Comparison of ENCODE assay signal across 9 mouse cellular contexts in the genomic region with DNA sequence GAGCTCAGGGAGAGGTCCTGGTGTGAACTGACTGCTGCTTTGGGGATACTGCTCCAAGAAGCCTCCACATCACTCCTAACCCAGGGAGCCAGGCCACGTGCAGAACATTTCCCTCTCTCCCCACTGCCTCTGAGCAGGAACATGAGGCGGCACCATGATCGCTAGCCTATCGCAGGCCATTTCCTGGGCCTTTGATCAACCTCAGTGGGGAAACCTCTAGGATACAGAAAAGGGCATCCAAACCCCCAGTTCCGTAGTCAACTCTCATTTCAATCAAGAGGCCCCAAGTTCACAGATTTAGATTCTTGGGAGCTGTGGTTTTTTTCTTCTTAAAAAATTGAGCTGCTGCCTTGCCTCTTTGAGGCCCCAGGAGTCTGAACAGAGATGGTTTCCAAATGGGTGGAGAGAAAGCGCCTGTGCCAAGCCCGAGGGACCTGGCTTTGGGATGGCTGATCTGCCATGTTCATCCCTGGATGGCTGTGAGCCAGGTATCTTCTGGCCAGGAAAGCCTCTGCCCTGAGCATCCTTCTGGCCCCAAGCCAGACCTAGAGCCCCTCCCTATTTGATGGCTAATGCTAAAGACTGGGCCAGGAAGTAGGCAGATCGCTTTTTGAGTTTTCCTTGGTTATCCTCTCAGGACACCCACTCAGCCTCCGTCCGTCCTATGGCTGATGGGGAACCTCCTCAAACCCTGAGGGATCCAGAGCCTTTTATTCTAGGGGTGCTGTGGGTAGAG. TPM values are rescaled to one million over a fixed set of nuclear protein-coding genes. Genes with fewer than 3 reads are reported as not detected.
DNase-seq lines count a peak whose midpoint lies in the region; ATAC-seq and TF ChIP-seq lines count a peak whose summit lies in the region.
"Had no signal": no experiment of that assay in that cellular context is flagged by ENCODE, and none has a peak within 500 bp of the region (broad histone marks: within the 10 kb centered on the region; RNA-seq: fewer than 3 reads in every experiment).

No protein-coding gene starts in this region.

- H3K36me3 ChIP-seq in embryonic facial prominence, embryonic 13.5 days = no peaks in the 10 kb centered on the region
- no peaks in the 10 kb centered on the region for H3K36me3 ChIP-seq in hindbrain, embryonic 12.5 days
- no peaks in the 10 kb centered on the region for H3K36me3 ChIP-seq in liver, postnatal 0 days (replicated peaks; ENCODE audit: insufficient read depth, low read length)
- H3K36me3 ChIP-seq in kidney, adult 2 months (ENCODE audit: control insufficient read depth, insufficient read depth, low read length) = no peaks in the 10 kb centered on the region

- H3K4me3 ChIP-seq in embryonic facial prominence, embryonic 13.5 days = no peak overlapping the region
- no peak overlapping the region for H3K4me3 ChIP-seq in hindbrain, embryonic 12.5 days
- H3K4me3 ChIP-seq in olfactory bulb, adult 2 months (ENCODE audit: insufficient read depth, low read depth, low read length) = no peak overlapping the region
- no peak overlapping the region for H3K4me3 ChIP-seq in liver, postnatal 0 days (ENCODE audit: low read depth, low read length)
- no peak overlapping the region for H3K4me3 ChIP-seq in kidney, adult 2 months (ENCODE audit: insufficient read depth, low read depth, low read length)

- peak; percentile 9; the same call in 1 of the 2 replicates for ATAC-seq in embryonic facial prominence, embryonic 13.5 days (ENCODE audit: insufficient number of reproducible peaks, insufficient read depth, low FRiP score, low TSS enrichment, low read depth)
- peak; percentile 52 for ATAC-seq in hindbrain, embryonic 12.5 days (ENCODE audit: low FRiP score)
- ATAC-seq in liver, postnatal 0 days = no peak

- no peaks in the 10 kb centered on the region for H3K27me3 ChIP-seq in embryonic facial prominence, embryonic 13.5 days
- no peaks in the 10 kb centered on the region; the same call in 1 of the 2 replicates for H3K27me3 ChIP-seq in hindbrain, embryonic 12.5 days
- peaks cover 27% of the 10 kb centered on the region; the same call in 1 of the 2 replicates for H3K27me3 ChIP-seq in liver, postnatal 0 days (ENCODE audit: insufficient read depth, low read length)
- no peaks in the 10 kb centered on the region for H3K27me3 ChIP-seq in kidney, adult 2 months (replicated peaks; ENCODE audit: control insufficient read depth, insufficient read depth, low read length)

- no peak overlapping the region for H3K9ac ChIP-seq in embryonic facial prominence, embryonic 13.5 days
- no peak overlapping the region for H3K9ac ChIP-seq in hindbrain, embryonic 12.5 days
- no peak overlapping the region for H3K9ac ChIP-seq in liver, postnatal 0 days (replicated peaks)

- TF ChIP-seq EP300 in liver, postnatal 0 days (IDR thresholded peaks at IDR 0.05; ENCODE audit: low read depth) = no peak

- peak; percentile 39 for DNase-seq in retina, embryonic 14.5 days (ENCODE audit: low spot score)
- DNase-seq in retina, postnatal 1 day = no peak
- DNase-seq in liver, postnatal 0 days = no peak
- DNase-seq in kidney, adult 2 months = no peak
- DNase-seq in frontal cortex, postnatal 14 days (ENCODE audit: low spot score in 2 of 2) = no peak

- H3K4me1 ChIP-seq in embryonic facial prominence, embryonic 13.5 days = peaks cover 67% of the 10 kb centered on the region
- peaks cover 60% of the 10 kb centered on the region for H3K4me1 ChIP-seq in hindbrain, embryonic 12.5 days
- peaks cover 44% of the 10 kb centered on the region for H3K4me1 ChIP-seq in olfactory bulb, adult 2 months (ENCODE audit: control insufficient read depth, insufficient read depth, low read length)
- H3K4me1 ChIP-seq in liver, postnatal 0 days (ENCODE audit: insufficient read depth) = peaks cover 3% of the 10 kb centered on the region; the same call in 1 of the 2 replicates
- H3K4me1 ChIP-seq in kidney, adult 2 months (ENCODE audit: control insufficient read depth, insufficient read depth, low read length) = 0 out of 2 replicates have a peak, but pooled peaks cover 5% of the 10 kb centered on the region

- H3K27ac ChIP-seq in embryonic facial prominence, embryonic 13.5 days = peak overlapping the region; percentile 98
- peak overlapping the region; percentile 97 for H3K27ac ChIP-seq in hindbrain, embryonic 12.5 days
- H3K27ac ChIP-seq in olfactory bulb, adult 2 months (ENCODE audit: insufficient read depth, low read depth, low read length) = peak overlapping the region; percentile 85
- H3K27ac ChIP-seq in liver, postnatal 0 days (ENCODE audit: low read depth) = no peak overlapping the region
- no peak overlapping the region for H3K27ac ChIP-seq in kidney, adult 2 months (ENCODE audit: insufficient read depth, low read depth, low read length)

- TF ChIP-seq CTCF in olfactory bulb, adult 2 months (IDR thresholded peaks at IDR 0.05; ENCODE audit: insufficient read depth, low read depth, low read length) = no peak
- TF ChIP-seq CTCF in liver, postnatal 0 days (IDR thresholded peaks at IDR 0.05; ENCODE audit: low read depth) = no peak
- TF ChIP-seq CTCF in kidney, adult 2 months (conservative IDR thresholded peaks at IDR 0.05; ENCODE audit: insufficient read depth, insufficient read length, low read depth, low read length) = no peak

- peaks cover 6% of the 10 kb centered on the region; the same call in 1 of the 2 replicates for H3K9me3 ChIP-seq in embryonic facial prominence, embryonic 13.5 days
- H3K9me3 ChIP-seq in hindbrain, embryonic 12.5 days (replicated peaks) = no peaks in the 10 kb centered on the region
- no peaks in the 10 kb centered on the region for H3K9me3 ChIP-seq in liver, postnatal 0 days (ENCODE audit: low read length)

- no peak for TF ChIP-seq POLR2A in olfactory bulb, adult 2 months (IDR thresholded peaks at IDR 0.05; ENCODE audit: insufficient read depth, low read depth, low read length)
- no peak for TF ChIP-seq POLR2A in kidney, adult 2 months (IDR thresholded peaks at IDR 0.05; ENCODE audit: low read depth, low read length)

- WGBS in embryonic facial prominence, embryonic 13.5 days = 38% methylated on average over 10 of the region's 10 CpGs
- 43% methylated on average over 10 of the region's 10 CpGs for WGBS in hindbrain, embryonic 12.5 days
- WGBS in olfactory bulb, adult 2 months = 60% methylated on average over 10 of the region's 10 CpGs
- 67% methylated on average over 10 of the region's 10 CpGs for WGBS in liver, postnatal 0 days (ENCODE audit: insufficient replicate concordance)
- 85% methylated on average over 10 of the region's 10 CpGs for WGBS in kidney, adult 2 months

- H3K4me2 ChIP-seq in embryonic facial prominence, embryonic 13.5 days = peak overlapping the region; percentile 48
- H3K4me2 ChIP-seq in hindbrain, embryonic 12.5 days (replicated peaks) = peak overlapping the region; percentile 27
- H3K4me2 ChIP-seq in liver, postnatal 0 days (ENCODE audit: low read depth, low read length) = no peak overlapping the region

RNA-seq across cellular contexts. Expression of gene Gm11733, which starts 5.7 kb away (rescaled TPM):
- polyA plus RNA-seq in embryonic facial prominence, embryonic 13.5 days (2015; fragmentation: Nextera tagmentation; extraction: Ambion mirVana) = not detected in 2 replicates
- polyA plus RNA-seq in hindbrain, embryonic 12.5 days (2016; fragmentation: Nextera tagmentation; extraction: Ambion mirVana) = not detected in 2 replicates
- not detected in 2 replicates for polyA plus RNA-seq in olfactory bulb, adult 2 months (2012; ENCODE audit: insufficient read depth, insufficient read length, low replicate concordance, missing spikeins)
- polyA plus RNA-seq in liver, postnatal 0 days (2015; fragmentation: Nextera tagmentation; extraction: Ambion mirVana) = not detected in 2 replicates
- 0.05 TPM in 1 of 2 replicates, not detected in the other for polyA plus RNA-seq in kidney, adult 2 months (2012; rRNA removed)
- polyA plus RNA-seq: gonadal fat pad, adult 2 months had no signal

Comparison
In these comparisons a context has a peak if more than half of its experiments do, and no peak if none do; other contexts are left out.
1. H3K27ac ChIP-seq: peak in embryonic facial prominence, embryonic 13.5 days (single experiment), hindbrain, embryonic 12.5 days (single experiment) and olfactory bulb, adult 2 months (single experiment); none in liver, postnatal 0 days (single experiment) and kidney, adult 2 months (single experiment).